Mouse (Mus musculus): ENCODE data around the gene Ifi44.

Gene Ifi44

GRCm38 (mm10) chr3:151749737-151750136 lies at the start of gene Ifi44:
Gene Ifi44 (minus strand): TSS chr3:151749960.
- DNase-seq (ENCODE audit: low read depth, low spot score): no peak

- DNase-seq (ENCODE audit: low read depth, low spot score): no peak
These were observed 38.9 kb upstream of the Ifi44 start for GRCm38 (mm10) chr3:151788622-151789021.

- no peak for DNase-seq (ENCODE audit: low read depth, low spot score)
These were observed 25.3 kb upstream of the Ifi44 start for GRCm38 (mm10) chr3:151775089-151775488.

DNA sequence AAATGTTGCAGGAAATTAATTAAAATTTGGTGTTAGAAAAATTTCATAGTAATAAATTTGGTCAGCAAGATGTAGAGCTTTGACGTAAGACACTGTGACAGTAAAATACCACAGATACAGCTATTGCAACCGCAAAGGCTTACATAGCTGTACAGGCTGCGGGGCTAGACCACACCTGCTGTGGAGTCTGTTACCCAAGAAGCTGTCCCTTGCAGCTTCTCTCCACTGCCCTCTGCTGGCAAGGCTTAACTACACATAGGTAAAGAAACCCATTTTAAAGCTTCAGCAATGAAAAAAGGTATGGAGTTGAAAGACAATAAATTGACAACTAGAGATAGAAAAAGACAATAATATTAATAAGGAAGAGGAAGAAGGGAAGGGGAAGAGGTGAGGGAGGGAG lies 21.3 kb upstream of the Ifi44 start:
- DNase-seq (ENCODE audit: low read depth, low spot score): no peak

DNA sequence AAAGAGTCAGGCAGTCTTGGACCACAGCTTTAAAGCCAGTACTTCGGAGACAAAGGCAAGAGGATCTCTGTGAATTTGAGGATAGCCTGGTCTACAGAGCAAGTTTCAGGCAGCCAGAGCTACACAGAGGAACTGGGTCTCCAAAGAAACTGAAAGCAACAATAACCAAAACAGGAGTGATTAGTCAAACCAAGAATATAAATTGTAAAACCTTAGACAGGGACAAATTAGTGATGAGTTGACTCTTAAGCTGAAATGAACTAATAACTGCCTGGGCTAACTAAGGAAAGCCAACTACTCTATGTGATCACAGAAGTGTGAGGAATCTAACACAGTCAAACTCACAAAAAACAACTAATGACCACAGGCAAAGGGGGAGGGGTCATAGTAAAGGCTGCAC lies 1.2 kb downstream of the Ifi44 start:
- DNase-seq (ENCODE audit: low read depth, low spot score): no peak

GRCm38 (mm10) chr3:151746058-151746457 lies 3.7 kb downstream of the Ifi44 start:
- no peak for DNase-seq (ENCODE audit: low read depth, low spot score)

GRCm38 (mm10) chr3:151742223-151742622 lies 7.5 kb downstream of the Ifi44 start:
- DNase-seq (ENCODE audit: low read depth, low spot score): no peak

- peak; percentile 27 for DNase-seq (ENCODE audit: low read depth, low spot score)
These were observed 33.5 kb downstream of the Ifi44 start for GRCm38 (mm10) chr3:151716246-151716645.

- no peak for DNase-seq (ENCODE audit: low read depth, low spot score)
These were observed 42.4 kb downstream of the Ifi44 start for GRCm38 (mm10) chr3:151707335-151707734.

Measured in retina, postnatal 7 days (tissue).